Mouse (Mus musculus) urinary bladder, postnatal 14 days (tissue): ENCODE measurements around the gene Echs1.
A peak's percentile ranks its signal among the peaks of the same experiment; 100 is the strongest.

ENCODE experiments used
- DNase-seq: peaks from one replicate; pipeline ENCODE4 v3.0.0; 2021; ENCODE audit warnings: low spot score

The Echs1 gene

GRCm38 (mm10) chr7:140061832-140062130 lies 54.5 kb downstream of the Echs1 start:
- DNase-seq: no peak

DNA sequence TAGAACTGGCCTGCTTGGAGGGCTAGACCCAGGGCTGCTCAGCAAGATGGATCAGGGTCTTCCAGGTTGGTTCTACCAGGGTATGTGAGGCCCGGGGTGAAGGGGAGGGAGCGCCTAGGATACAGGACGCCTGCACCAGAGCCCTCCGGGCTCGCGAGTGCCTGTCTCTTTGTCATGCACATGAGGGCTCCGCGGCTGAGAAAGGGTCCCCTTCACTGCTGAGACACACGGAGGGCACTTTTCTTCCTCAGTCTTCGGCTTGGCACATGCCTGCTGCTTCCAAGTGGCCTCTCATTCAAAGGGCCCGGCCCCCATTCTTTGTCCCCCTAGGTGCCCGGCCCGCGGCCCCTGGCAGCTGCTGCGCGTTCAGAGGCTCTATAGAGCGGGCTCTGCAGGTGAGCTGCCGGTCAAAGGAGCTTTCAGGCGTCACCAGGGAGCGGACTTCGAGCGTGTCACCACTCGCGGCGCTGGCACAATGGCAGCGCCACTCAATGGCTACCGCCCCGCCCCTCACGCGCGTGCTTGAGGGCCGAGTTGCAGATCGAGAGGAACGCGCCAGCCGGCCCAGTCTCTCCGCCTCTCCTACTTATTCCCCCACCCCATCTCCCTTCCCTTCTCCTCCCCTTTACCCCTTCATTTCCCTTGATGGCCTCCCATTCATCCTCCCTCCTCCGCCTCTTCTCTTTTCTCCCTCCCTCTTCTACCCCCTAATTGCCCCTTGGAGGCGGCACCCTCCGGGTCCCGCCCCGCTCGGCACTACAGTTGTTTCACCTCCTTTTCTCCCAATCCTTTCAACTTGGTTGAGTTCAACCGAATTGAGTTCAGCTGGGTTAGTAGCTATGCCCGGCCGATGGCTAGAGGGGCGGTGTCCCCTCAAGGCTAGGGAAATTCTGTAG lies 55.1 kb downstream of the Echs1 start:
- peak; percentile 70 for DNase-seq

DNA sequence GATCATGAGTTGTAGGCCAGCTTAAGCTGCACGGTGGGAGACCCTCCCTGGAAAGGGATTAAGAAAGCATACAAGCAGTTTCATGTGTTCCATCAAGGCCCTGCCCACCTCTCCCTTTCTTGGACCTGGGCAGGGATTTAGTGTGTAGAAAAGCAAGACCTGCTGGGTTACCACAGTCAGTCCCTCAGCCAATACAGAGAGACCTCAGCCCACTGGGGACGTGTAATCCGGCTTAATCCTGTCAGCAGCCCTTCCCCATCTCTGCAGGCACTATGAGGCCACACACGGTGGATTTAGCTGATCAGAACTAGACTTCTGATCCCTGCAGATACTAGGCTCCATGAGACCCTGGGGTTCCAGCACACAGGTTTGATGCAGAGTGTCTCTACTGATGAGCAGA lies 56.7 kb downstream of the Echs1 start:
- no peak for DNase-seq

DNA sequence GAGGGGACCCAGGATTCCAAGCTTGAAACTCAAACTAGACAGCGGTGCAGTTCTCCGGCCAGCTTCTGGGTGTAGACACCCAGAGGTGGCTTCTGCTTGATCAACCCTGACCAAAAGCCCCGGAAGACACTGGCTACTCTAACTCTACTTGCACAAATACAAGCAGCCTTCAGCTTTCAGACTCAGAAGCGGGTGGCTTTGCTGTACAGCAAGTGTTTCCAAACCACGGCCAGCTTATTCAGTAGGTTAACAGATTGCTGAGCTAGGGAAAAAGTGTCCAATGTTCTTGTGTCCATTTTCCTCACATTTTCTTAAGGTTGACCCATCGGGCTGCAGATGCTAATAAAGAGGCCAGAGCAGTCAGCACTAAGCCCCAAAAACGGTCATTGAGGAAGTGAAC lies 57.7 kb downstream of the Echs1 start:
- no peak for DNase-seq

DNA sequence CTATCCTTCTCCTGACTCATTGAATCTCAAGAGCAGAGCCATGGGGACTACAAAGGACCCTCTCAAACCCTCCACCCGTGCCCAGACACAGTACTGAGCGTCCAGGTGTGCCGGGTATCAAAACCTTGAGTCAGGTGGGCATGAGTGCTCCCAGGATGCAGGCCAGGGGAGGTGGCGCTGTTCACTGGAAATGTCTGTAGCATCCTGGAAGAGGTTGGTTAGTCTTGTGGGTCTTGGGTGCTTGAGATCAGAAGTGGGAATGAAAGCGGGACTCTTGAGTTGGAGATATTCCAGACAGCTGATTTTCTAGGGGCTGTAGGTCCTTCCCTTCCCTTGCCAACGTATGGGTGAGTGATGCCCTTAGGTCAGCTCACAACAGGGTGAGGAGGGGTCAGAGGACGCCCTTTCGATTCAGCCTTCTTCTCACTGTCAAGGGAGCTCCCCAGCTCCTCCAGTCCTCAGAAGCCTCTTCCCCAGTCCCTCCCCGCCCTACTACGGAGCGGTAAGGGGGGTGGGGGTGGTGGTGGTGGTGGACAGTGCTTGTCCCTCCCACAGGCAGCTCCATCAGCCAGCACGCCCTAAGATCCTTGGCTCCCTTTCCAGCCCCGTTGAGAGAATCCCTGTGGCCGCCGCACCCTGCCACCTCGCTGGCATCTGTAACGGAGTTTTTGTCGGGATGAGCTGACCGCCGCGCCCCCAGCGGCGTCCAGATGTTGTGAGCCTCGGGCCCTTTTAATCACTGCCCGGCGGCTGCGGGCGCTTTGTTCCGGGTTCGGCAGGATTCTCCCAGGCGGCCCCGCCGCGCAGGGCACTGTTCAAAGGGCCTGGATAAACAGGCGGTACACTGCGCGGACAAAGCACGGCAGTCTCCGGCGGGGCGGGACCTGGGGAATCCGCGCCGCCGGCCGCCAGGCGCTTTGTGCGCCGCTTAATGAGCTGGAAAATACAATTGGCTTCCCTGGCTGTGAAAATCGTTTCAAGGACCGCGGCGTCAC lies 58.6 kb downstream of the Echs1 start:
- peak; percentile 27 for DNase-seq
